Mouse (Mus musculus) cortical plate, adult 2 months (tissue): ENCODE results near the gene Slc27a1.

Source experiments
- CTCF ChIP-seq: fragments of 200-500 bp; IDR thresholded peaks from 2 replicates; pipeline ENCODE4 v1.5.1; 2011; ENCODE audit warnings: mild to moderate bottlenecking, control low read depth, low read length; ENCODE audit not compliant: insufficient read depth; ENCODE audit errors: extremely low read depth
- POLR2A ChIP-seq: fragments of 200-500 bp; IDR thresholded peaks from 2 replicates; pipeline ENCODE4 v1.6.1; 2011; ENCODE audit warnings: mild to moderate bottlenecking, low read length, control low read depth; ENCODE audit not compliant: insufficient read depth; ENCODE audit errors: extremely low read depth

DNA sequence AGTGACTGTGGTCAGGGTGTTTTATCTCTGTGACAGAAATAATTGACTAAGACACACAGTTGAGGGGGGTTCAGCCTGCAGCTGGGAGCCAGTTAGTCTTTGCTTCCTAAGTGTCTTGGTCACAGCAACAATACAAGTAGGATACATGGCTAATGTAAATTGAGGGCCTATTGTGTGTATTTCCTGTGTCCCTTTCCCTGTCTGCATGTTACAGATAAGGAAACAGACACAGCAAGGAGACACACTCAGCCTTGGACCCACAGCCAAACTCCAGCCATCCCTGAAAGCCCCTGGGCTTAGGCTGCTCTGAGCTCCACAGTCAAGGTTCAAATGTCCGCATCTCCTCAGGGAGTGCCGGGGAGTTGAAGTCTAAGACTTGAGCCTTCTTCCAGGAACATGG is 14.0 kb upstream of the Slc27a1 start:
- no peak for TF ChIP-seq CTCF
- TF ChIP-seq POLR2A: no peak
